Mouse (Mus musculus) duodenum, adult 2 months (tissue): Measurements from ENCODE around the gene Ttll11. TPM values are rescaled to one million over a fixed set of nuclear protein-coding genes. Genes with fewer than 3 reads are reported as not detected.

Experiments used
- polyA plus RNA-seq: library from polyadenylated mRNA; depleted of rRNA; stranded (reverse); fragments of >200 nt; gene quantifications from 2 replicates; pipeline ENCODE4 v1.2.3, GENCODE M21; 2012; ENCODE audit warnings: low replicate concordance; rRNA removed

Gene Ttll11
- 1.3 TPM in 2 replicates for polyA plus RNA-seq

GRCm38 (mm10) chr2:35979644-35980021, at the start of gene Ttll11:
TSS of gene Ttll11 (minus strand) at chr2:35979913.

Other genes starting within 250 kb of the Ttll11 start
- 50.5 and 97.7 TPM in 2 replicates for gene Ndufa8, start 69.5 kb upstream of the Ttll11 start, polyA plus RNA-seq
- gene Morn5, start 69.5 kb upstream of the Ttll11 start, polyA plus RNA-seq = 0.14 TPM in 1 of 2 replicates, not detected in the other
- 0.64 and 1.7 TPM in 2 replicates for gene Lhx6, start 125.5 kb upstream of the Ttll11 start, polyA plus RNA-seq
- 9.9 and 24.2 TPM in 2 replicates for gene Mrrf, start 156.5 kb upstream of the Ttll11 start, polyA plus RNA-seq
- 1.3 and 2.0 TPM in 2 replicates for gene Rbm18, start 156.9 kb upstream of the Ttll11 start, polyA plus RNA-seq